Mouse (Mus musculus): ENCODE data around the gene Map2k2.

- no peak for TF ChIP-seq CTCF (IDR thresholded peaks at IDR 0.05; ENCODE audit: extremely low read depth, insufficient read depth, insufficient read length, insufficient replicate concordance)
- no peak for TF ChIP-seq POLR2A (IDR thresholded peaks at IDR 0.05; ENCODE audit: low read depth, low read length)
Measured at GRCm38 (mm10) chr10:81137252-81138130, 31.8 kb downstream of the Map2k2 start.

Data from spleen, adult 2 months (tissue).